Mouse (Mus musculus): ENCODE results near the gene Gjb3.

Gene Gjb3

GRCm38 (mm10) chr4:127337668-127338067 is 7.0 kb upstream of the Gjb3 start:
- DNase-seq (ENCODE audit: low read depth, low spot score), result no peak

GRCm38 (mm10) chr4:127334870-127335504 is 4.3 kb upstream of the Gjb3 start:
- no peak for DNase-seq (ENCODE audit: low read depth, low spot score)

- no peak for DNase-seq (ENCODE audit: low read depth, low spot score)
Measured at GRCm38 (mm10) chr4:127331171-127331570, 527 bp upstream of the Gjb3 start.

GRCm38 (mm10) chr4:127329751-127330150 is 893 bp downstream of the Gjb3 start:
- DNase-seq (ENCODE audit: low read depth, low spot score), result no peak

- DNase-seq (ENCODE audit: low read depth, low spot score), result no peak
Measured at GRCm38 (mm10) chr4:127329046-127329445, 1.6 kb downstream of the Gjb3 start.

GRCm38 (mm10) chr4:127328378-127328777 is 2.3 kb downstream of the Gjb3 start:
- no peak for DNase-seq (ENCODE audit: low read depth, low spot score)

GRCm38 (mm10) chr4:127327749-127328148 is 2.9 kb downstream of the Gjb3 start:
- DNase-seq (ENCODE audit: low read depth, low spot score), result no peak

GRCm38 (mm10) chr4:127327258-127327657 is 3.4 kb downstream of the Gjb3 start:
- DNase-seq (ENCODE audit: low read depth, low spot score), result no peak

GRCm38 (mm10) chr4:127325276-127325675 is 5.4 kb downstream of the Gjb3 start:
- no peak for DNase-seq (ENCODE audit: low read depth, low spot score)

- peak; percentile 43 for DNase-seq (ENCODE audit: low read depth, low spot score)
Measured at GRCm38 (mm10) chr4:127324759-127325158, 5.9 kb downstream of the Gjb3 start.

GRCm38 (mm10) chr4:127324296-127324695 is 6.3 kb downstream of the Gjb3 start:
- DNase-seq (ENCODE audit: low read depth, low spot score), result no peak

- no peak for DNase-seq (ENCODE audit: low read depth, low spot score)
Measured at GRCm38 (mm10) chr4:127323651-127324050, 7.0 kb downstream of the Gjb3 start.

GRCm38 (mm10) chr4:127319613-127320012 is 11.0 kb downstream of the Gjb3 start:
- peak; percentile 36 for DNase-seq (ENCODE audit: low read depth, low spot score)

- no peak for DNase-seq (ENCODE audit: low read depth, low spot score)
Measured at GRCm38 (mm10) chr4:127317143-127317542, 13.5 kb downstream of the Gjb3 start.

- no peak for DNase-seq (ENCODE audit: low read depth, low spot score)
Measured at GRCm38 (mm10) chr4:127315753-127316152, 14.9 kb downstream of the Gjb3 start.

- no peak for DNase-seq (ENCODE audit: low read depth, low spot score)
Measured at GRCm38 (mm10) chr4:127314585-127314984, 16.1 kb downstream of the Gjb3 start.

- DNase-seq (ENCODE audit: low read depth, low spot score), result peak; percentile 42
Measured at GRCm38 (mm10) chr4:127313861-127314260, 16.8 kb downstream of the Gjb3 start, which contains the start of gene Gja4. Gene Gja4 (minus strand): TSS chr4:127314039.

GRCm38 (mm10) chr4:127312349-127312748 is 18.3 kb downstream of the Gjb3 start:
- DNase-seq (ENCODE audit: low read depth, low spot score), result no peak

- no peak for DNase-seq (ENCODE audit: low read depth, low spot score)
Measured at GRCm38 (mm10) chr4:127311561-127311960, 19.1 kb downstream of the Gjb3 start.

GRCm38 (mm10) chr4:127306915-127307314 is 23.7 kb downstream of the Gjb3 start:
- DNase-seq (ENCODE audit: low read depth, low spot score), result no peak

- no peak for DNase-seq (ENCODE audit: low read depth, low spot score)
Measured at GRCm38 (mm10) chr4:127303796-127304195, 26.8 kb downstream of the Gjb3 start.

- no peak for DNase-seq (ENCODE audit: low read depth, low spot score)
Measured at GRCm38 (mm10) chr4:127300503-127300902, 30.1 kb downstream of the Gjb3 start.

- DNase-seq (ENCODE audit: low read depth, low spot score), result no peak
Measured at GRCm38 (mm10) chr4:127292631-127293030, 38.0 kb downstream of the Gjb3 start.

GRCm38 (mm10) chr4:127289039-127289548 is 41.5 kb downstream of the Gjb3 start:
- DNase-seq (ENCODE audit: low read depth, low spot score), result no peak
